Mouse (Mus musculus) hindbrain, postnatal 0 days (tissue): Measurements from ENCODE around the gene Parp16. TPM values are rescaled to one million over a fixed set of nuclear protein-coding genes. Genes with fewer than 3 reads are reported as not detected.
"Not testable (repeated sequence)": the region's sequence is repeated elsewhere in the genome, so short reads cannot be mapped to it uniquely, and the experiment has no call there.

Experiments
- ATAC-seq: fragments of 200-750 bp; cut with Nextera tagmentation; 2 replicates; pipeline ENCODE4 v1.8.0; 2017; ENCODE audit warnings: mild to moderate bottlenecking, moderate TSS enrichment, moderate library complexity
- DNase-seq: peaks from one replicate; pipeline ENCODE4 v3.0.0-alpha.2; 2015; ENCODE audit warnings: low spot score
- H3K27ac ChIP-seq: fragments of 300-500 bp; sonication (generic); 2 replicates; pipeline ENCODE4 v1.5.1; 2014; ENCODE audit warnings: mild to moderate bottlenecking
- H3K27me3 ChIP-seq: fragments of 300-500 bp; sonication (generic); 2 replicates; pipeline ENCODE4 v1.6.1; 2014; ENCODE audit warnings: low read length, mixed read lengths; ENCODE audit not compliant: insufficient read depth
- H3K36me3 ChIP-seq: fragments of 300-500 bp; sonication (generic); 2 replicates; pipeline ENCODE4 v1.6.1; 2014; ENCODE audit warnings: low read length, mixed read lengths; ENCODE audit not compliant: insufficient read depth
- H3K4me1 ChIP-seq: fragments of 300-500 bp; sonication (generic); 2 replicates; pipeline ENCODE4 v1.6.1; 2014; ENCODE audit warnings: antibody characterized with exemption, low read length, mixed read lengths; ENCODE audit not compliant: insufficient read depth
- H3K4me2 ChIP-seq: fragments of 300-500 bp; sonication (generic); 2 replicates; pipeline ENCODE4 v1.6.1; 2014; ENCODE audit warnings: low read depth, mild to moderate bottlenecking, low read length, moderate library complexity, mixed read lengths
- H3K4me3 ChIP-seq: fragments of 300-500 bp; sonication (generic); 2 replicates; pipeline ENCODE4 v1.5.1; 2014; ENCODE audit warnings: low read length
- H3K9ac ChIP-seq: fragments of 300-500 bp; sonication (generic); replicated peaks from 2 replicates; pipeline ENCODE4 v1.6.1; 2014; ENCODE audit warnings: mild to moderate bottlenecking, low read length, moderate library complexity, mixed read lengths
- H3K9me3 ChIP-seq: fragments of 300-500 bp; sonication (generic); 2 replicates; pipeline ENCODE4 v1.6.1; 2016; ENCODE audit warnings: low read length, mixed read lengths
- CTCF ChIP-seq: IDR thresholded peaks from 2 replicates; pipeline ENCODE4 v1.5.1; 2016; ENCODE audit warnings: antibody characterized with exemption, control low read depth, low read depth
- WGBS: fragments of 180-500 bp; shearing (Covaris S2); extraction: QIAGEN DNeasy Blood & Tissue Kit; methylation state at CpG from one replicate; pipeline ENCODE4 v1.1.7; 2014; 5-methylcytosine and 5-hydroxymethylcytosine counted together
- polyA plus RNA-seq: library from polyadenylated mRNA; unstranded; fragments of >200 nt; fragmentation: Nextera tagmentation; extraction: Ambion mirVana; gene quantifications from 2 replicates; pipeline ENCODE4 v1.2.1, GENCODE M21; 2015
- total RNA-seq: library from RNA; depleted of rRNA; stranded (reverse); fragments of >200 nt; gene quantifications from 2 replicates; pipeline ENCODE4 v1.2.3, GENCODE M21; 2014

Parp16 gene
- total and polyA plus RNA-seq, 2 experiments from 2014 or later, result 5.9 to 6.7 TPM

- no peak for TF ChIP-seq CTCF
- DNase-seq, result peak; percentile 35
- no peak within 1 kb of the TSS for H3K9ac ChIP-seq
- no peaks in the 10 kb centered on the region for H3K4me1 ChIP-seq
- no peak for ATAC-seq
- WGBS, result 43% methylated on average over 5 of the region's 5 CpGs
- no peaks in the 10 kb centered on the region for H3K9me3 ChIP-seq
- H3K4me2 ChIP-seq, result no peak within 1 kb of the TSS
- H3K27me3 ChIP-seq, result no peaks in the 10 kb centered on the region
- no peaks in the 10 kb centered on the region for H3K36me3 ChIP-seq
- H3K4me3 ChIP-seq, result no peak within 1 kb of the TSS
- no peak within 1 kb of the TSS for H3K27ac ChIP-seq
Measured at GRCm38 (mm10) chr9:65264959-65265358, 69.8 kb downstream of the Parp16 start, which contains the start of gene Cilp. TSS of gene Cilp (plus strand) at chr9:65265180.

GRCm38 (mm10) chr9:65267742-65268515, 72.8 kb downstream of the Parp16 start:
- TF ChIP-seq CTCF, result no peak
- Histone ChIP-seq H3K4me3 (no peak overlapping the region), H3K27ac (peak overlapping the region; percentile 80), H3K9me3 (no peaks in the 10 kb centered on the region), H3K4me2 (no peak overlapping the region), H3K36me3 (no peaks in the 10 kb centered on the region), H3K4me1 (no peaks in the 10 kb centered on the region), H3K9ac (peak overlapping the region; percentile 13; the same call in 1 of the 2 replicates), H3K27me3 (no peaks in the 10 kb centered on the region)
- peak; percentile 92 for DNase-seq
- ATAC-seq, result peak; percentile 91
- WGBS, result 21% methylated on average over 7 of the region's 7 CpGs

GRCm38 (mm10) chr9:65273048-65273809, 78.1 kb downstream of the Parp16 start:
- Histone ChIP-seq H3K9ac (no peak overlapping the region), H3K9me3 (no peaks in the 10 kb centered on the region), H3K4me2 (no peak overlapping the region), H3K27me3 (no peaks in the 10 kb centered on the region), H3K36me3 (no peaks in the 10 kb centered on the region), H3K27ac (no peak overlapping the region), H3K4me1 (no peaks in the 10 kb centered on the region), H3K4me3 (no peak overlapping the region)
- 88% methylated on average over 13 of the region's 13 CpGs for WGBS
- DNase-seq (no peak), ATAC-seq (no peak)
- TF ChIP-seq CTCF, result no peak

GRCm38 (mm10) chr9:65273873-65274272, 78.7 kb downstream of the Parp16 start:
- no peak overlapping the region for H3K9ac ChIP-seq
- H3K36me3 ChIP-seq, result no peaks in the 10 kb centered on the region
- 83% methylated on average over 4 of the region's 4 CpGs for WGBS
- H3K27me3 ChIP-seq, result no peaks in the 10 kb centered on the region
- H3K27ac ChIP-seq, result no peak overlapping the region
- H3K4me3 ChIP-seq, result no peak overlapping the region
- H3K4me2 ChIP-seq, result no peak overlapping the region
- no peak for DNase-seq
- TF ChIP-seq CTCF, result no peak
- H3K4me1 ChIP-seq, result no peaks in the 10 kb centered on the region
- H3K9me3 ChIP-seq, result no peaks in the 10 kb centered on the region
- no peak for ATAC-seq

- not testable (repeated sequence) for H3K9ac ChIP-seq, ATAC-seq, H3K27me3 ChIP-seq, H3K9me3 ChIP-seq, H3K4me2 ChIP-seq, H3K27ac ChIP-seq, H3K4me1 ChIP-seq, DNase-seq, H3K36me3 ChIP-seq, H3K4me3 ChIP-seq
- TF ChIP-seq CTCF, result peak; percentile 11; the same call in 1 of the 2 replicates
- WGBS, result 72% methylated on average over 3 of the region's 3 CpGs
Measured at GRCm38 (mm10) chr9:65274851-65275250, 79.7 kb downstream of the Parp16 start.

GRCm38 (mm10) chr9:65275810-65276530, 80.8 kb downstream of the Parp16 start:
- ATAC-seq (no peak), DNase-seq (no peak)
- Histone ChIP-seq H3K4me2 (no peak overlapping the region), H3K36me3 (no peaks in the 10 kb centered on the region), H3K4me3 (no peak overlapping the region), H3K9ac (no peak overlapping the region), H3K4me1 (no peaks in the 10 kb centered on the region), H3K27me3 (no peaks in the 10 kb centered on the region), H3K27ac (no peak overlapping the region), H3K9me3 (no peaks in the 10 kb centered on the region)
- TF ChIP-seq CTCF, result no peak
- 81% methylated on average over 4 of the region's 4 CpGs for WGBS
